Mouse (Mus musculus): ENCODE measurements around the gene Gm20219. TPM values are rescaled to one million over a fixed set of nuclear protein-coding genes. Genes with fewer than 3 reads are reported as not detected.

Gm20219 gene
- polyA plus RNA-seq, 1 experiment from 2014 or later = 0.80 TPM

DNA sequence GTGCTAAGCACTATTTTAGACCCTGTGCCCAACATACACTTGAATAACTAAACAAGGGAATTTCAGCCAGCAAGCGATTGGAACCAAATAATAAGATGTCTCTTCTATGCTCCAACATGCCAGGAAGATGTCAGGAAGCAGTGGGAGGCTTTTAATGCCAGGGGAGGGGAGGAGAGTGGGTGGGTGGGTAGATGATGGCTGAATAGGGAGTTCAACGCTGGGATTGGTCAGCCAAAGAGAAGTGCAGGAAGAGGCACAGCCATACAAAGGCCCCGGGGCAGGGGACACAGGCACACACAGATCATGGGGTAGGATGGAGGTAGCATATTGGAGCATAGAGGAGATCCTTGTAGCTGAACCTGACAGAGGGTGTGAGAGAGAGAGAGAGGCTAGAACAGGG, 17.3 kb downstream of the Gm20219 start:
- Histone ChIP-seq H3K4me1 (peaks cover 47% of the 10 kb centered on the region), H3K4me3 (no peak overlapping the region), H3K9me3 (replicated peaks) (no peaks in the 10 kb centered on the region), H3K36me3 (no peaks in the 10 kb centered on the region), H3K27me3 (ENCODE audit: low read depth, poor library complexity, severe bottlenecking) (peaks cover 8% of the 10 kb centered on the region), H3K27ac (replicated peaks) (no peak overlapping the region)
- DNase-seq (ENCODE audit: low spot score) = no peak
- WGBS = 70% methylated on average over 3 of the region's 3 CpGs

DNA sequence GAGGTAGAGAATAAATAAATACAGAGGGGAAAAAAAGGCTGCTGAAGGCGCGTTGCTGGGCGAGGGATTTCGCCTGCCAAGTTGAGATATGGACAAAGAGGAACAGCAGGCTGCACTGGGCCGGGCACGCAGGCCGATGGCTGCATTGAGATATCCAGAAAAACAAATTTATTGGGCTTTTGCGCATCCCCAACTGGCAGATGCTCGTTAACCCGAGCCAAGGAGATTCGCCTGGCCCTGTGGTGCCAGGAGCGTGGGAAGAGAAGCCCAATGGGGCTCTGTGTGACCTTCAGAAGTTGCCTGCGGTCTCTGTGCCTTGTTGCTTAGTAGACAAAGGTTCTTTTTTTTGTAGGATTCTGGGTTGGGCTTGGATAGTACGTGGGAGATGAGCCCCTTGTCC, 18.0 kb downstream of the Gm20219 start:
- H3K27ac ChIP-seq (replicated peaks) = peak overlapping the region; percentile 72

DNA sequence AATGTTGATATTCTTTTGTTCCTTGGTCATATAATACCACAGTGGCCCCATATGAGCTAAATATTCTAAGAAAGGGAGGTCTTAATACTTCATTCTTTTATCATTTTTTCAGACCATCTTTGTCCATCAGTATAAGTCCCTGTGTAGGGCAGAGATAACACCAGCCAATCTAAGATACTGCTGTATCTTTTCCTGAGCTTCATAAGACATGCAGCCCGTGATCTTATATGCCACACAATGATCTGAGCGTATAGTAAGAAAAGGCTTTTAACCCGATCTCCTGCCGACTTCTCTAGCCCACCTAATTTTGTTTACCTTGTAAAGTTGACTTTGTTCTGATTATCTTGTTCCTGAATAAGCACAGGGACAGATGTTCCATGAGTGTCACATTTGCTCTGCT, 29.2 kb downstream of the Gm20219 start:
- no peaks in the 10 kb centered on the region for H3K4me1 ChIP-seq
- no peaks in the 10 kb centered on the region for H3K36me3 ChIP-seq
- no peaks in the 10 kb centered on the region for H3K9me3 ChIP-seq (replicated peaks)
- H3K27ac ChIP-seq (replicated peaks) = no peak overlapping the region
- 81% methylated on average over 4 of the region's 4 CpGs for WGBS
- H3K27me3 ChIP-seq (ENCODE audit: low read depth, poor library complexity, severe bottlenecking) = no peaks in the 10 kb centered on the region
- no peak overlapping the region for H3K4me3 ChIP-seq
- DNase-seq (ENCODE audit: low spot score) = no peak

More for the DNA sequence above, 18.0 kb downstream of the Gm20219 start:
- Histone ChIP-seq H3K4me3 (no peak overlapping the region), H3K4me1 (peaks cover 47% of the 10 kb centered on the region), H3K9me3 (replicated peaks) (no peaks in the 10 kb centered on the region), H3K27me3 (ENCODE audit: low read depth, poor library complexity, severe bottlenecking) (peaks cover 7% of the 10 kb centered on the region), H3K36me3 (no peaks in the 10 kb centered on the region)
- 67% methylated on average over 14 of the region's 14 CpGs for WGBS
- DNase-seq (ENCODE audit: low spot score) = no peak

DNA sequence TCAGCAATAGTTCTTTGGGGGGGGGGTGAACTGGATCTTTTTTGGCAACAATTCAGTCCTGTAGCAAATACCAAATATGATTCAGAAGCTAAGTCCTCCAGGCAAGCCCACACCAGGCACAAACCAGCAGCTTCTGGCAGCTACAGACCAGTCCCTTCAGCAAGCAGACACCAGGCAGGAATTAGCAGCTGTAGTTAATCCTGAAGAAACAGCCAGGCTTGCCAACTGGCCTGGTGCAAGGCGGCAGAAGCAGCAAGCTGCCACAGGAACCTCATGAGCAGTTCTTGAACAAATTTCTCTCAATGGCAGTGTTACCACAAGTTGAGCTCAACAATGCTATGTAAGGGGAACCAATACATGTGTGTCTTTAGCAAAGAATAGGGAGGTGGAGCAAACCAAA, 31.4 kb downstream of the Gm20219 start:
- H3K36me3 ChIP-seq = no peaks in the 10 kb centered on the region
- 44% methylated on average over 1 of the region's 1 CpGs for WGBS
- no peak for DNase-seq (ENCODE audit: low spot score)
- no peaks in the 10 kb centered on the region for H3K9me3 ChIP-seq (replicated peaks)
- no peaks in the 10 kb centered on the region for H3K4me1 ChIP-seq
- H3K27me3 ChIP-seq (ENCODE audit: low read depth, poor library complexity, severe bottlenecking) = no peaks in the 10 kb centered on the region
- no peak overlapping the region for H3K4me3 ChIP-seq
- no peak overlapping the region for H3K27ac ChIP-seq (replicated peaks)

DNA sequence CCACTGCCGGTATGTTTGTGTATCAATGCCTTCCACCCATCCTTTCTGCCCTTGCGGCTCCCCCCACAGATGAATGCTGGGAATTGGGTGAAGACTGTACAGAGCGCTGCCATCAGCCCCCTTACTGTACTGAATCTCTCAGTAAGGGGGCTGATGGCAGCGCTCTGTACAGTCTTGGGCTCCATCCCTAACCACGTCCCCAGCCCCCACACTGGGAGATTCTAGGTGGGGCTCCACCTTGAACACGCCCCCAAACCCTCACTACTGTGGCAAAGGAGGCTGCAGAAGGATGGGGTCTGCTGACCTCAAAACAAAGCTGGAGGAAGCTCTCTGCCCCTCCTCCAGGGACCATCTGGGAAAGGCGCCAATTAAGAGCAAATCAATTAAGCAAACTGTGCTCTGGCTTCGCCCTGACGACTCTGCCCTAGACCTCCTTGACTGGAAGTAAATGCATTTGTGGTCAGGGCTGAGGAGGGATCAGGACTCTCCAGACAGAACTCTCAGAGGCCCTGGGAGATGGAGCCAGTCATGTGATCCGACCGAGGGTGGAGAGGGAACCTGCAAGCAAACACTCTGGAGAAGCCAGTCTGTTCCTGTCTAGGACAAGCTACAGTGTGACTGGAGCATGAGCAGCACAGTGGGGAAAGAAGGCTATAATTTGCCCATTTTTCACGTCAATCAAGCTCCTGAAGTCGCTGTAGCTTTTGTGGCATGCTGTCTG, 38.3 kb downstream of the Gm20219 start:
- Histone ChIP-seq H3K36me3 (no peaks in the 10 kb centered on the region), H3K4me1 (peaks cover 28% of the 10 kb centered on the region), H3K27ac (replicated peaks) (peak overlapping the region; percentile 52; the same call in 1 of the 2 replicates), H3K4me3 (no peak overlapping the region), H3K9me3 (replicated peaks) (peaks cover 13% of the 10 kb centered on the region), H3K27me3 (ENCODE audit: low read depth, poor library complexity, severe bottlenecking) (peaks cover 56% of the 10 kb centered on the region)
- WGBS = 18% methylated on average over 13 of the region's 13 CpGs
- DNase-seq (ENCODE audit: low spot score) = no peak

DNA sequence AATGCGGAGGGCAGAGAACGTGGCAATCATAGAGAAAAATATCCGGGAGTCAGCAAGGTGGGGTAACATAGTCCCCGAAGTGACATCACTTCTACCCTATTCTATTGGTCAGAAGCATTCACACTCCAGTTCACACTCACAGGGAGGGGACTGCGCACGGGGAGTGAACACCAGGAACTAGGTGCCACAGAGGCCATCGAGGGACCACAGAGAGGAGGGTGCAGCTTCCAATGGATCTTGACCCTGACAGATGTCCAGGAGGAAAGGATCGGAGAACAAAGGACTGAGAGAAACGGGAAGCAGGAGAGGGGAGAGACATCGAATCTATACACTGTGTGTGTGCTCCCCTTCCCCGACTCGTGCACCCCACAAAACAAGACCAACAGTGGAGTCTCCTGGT, 39.3 kb downstream of the Gm20219 start:
- DNase-seq (ENCODE audit: low spot score) = no peak
- peaks cover 37% of the 10 kb centered on the region for H3K4me1 ChIP-seq
- 61% methylated on average over 12 of the region's 12 CpGs for WGBS
- no peak overlapping the region for H3K4me3 ChIP-seq
- no peaks in the 10 kb centered on the region for H3K36me3 ChIP-seq
- H3K9me3 ChIP-seq (replicated peaks) = peaks cover 13% of the 10 kb centered on the region
- peak overlapping the region; percentile 52; the same call in 1 of the 2 replicates for H3K27ac ChIP-seq (replicated peaks)
- H3K27me3 ChIP-seq (ENCODE audit: low read depth, poor library complexity, severe bottlenecking) = peaks cover 65% of the 10 kb centered on the region

DNA sequence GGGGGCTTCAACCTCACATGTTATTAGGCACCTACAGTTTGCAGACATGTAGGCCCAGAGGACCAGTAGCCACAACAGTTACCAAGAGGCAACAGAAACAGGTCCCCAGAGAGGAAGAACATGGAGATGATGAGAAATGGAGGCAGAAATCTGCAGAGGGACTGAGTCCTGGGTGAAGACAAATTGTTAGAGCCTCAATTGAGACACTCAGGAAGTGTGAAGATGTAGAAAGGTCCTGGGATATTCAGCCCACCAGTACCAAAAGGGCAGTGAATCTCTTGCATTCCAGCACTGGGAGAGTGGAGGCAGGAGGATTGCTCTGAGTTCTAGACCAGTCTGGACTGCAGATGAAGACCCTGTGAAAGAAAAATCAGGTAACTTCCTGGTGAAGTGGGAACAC, 39.9 kb downstream of the Gm20219 start:
- Histone ChIP-seq H3K27me3 (ENCODE audit: low read depth, poor library complexity, severe bottlenecking) (peaks cover 71% of the 10 kb centered on the region), H3K4me3 (no peak overlapping the region), H3K9me3 (replicated peaks) (peaks cover 13% of the 10 kb centered on the region), H3K36me3 (no peaks in the 10 kb centered on the region), H3K27ac (replicated peaks) (no peak overlapping the region), H3K4me1 (peaks cover 43% of the 10 kb centered on the region)
- DNase-seq (ENCODE audit: low spot score) = no peak

DNA sequence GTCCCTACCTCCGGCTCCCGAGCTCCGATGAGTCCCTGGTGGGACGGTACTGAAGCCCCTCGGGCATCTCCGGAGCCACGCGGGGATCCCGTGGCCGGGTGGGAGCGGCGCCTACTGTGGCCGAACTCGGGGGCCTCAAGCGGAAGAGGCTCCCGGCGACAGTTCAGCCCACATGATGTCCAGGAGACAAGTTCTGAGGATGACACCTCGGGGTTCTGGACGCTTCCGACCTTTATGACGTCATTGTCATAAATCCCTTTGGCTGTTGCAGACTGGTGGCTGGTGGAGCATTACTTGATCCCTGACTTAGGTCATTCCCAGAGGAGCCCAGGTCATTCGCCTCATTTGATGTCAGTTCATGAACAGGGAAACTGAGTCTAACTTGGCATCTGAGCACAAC, 41.9 kb downstream of the Gm20219 start, which contains the start of gene Znrf4:
Gene Znrf4, minus strand, starts transcription at position 122 of the 400 bp plus-strand sequence.
- WGBS = 66% methylated on average over 22 of the region's 22 CpGs
- H3K27ac ChIP-seq (replicated peaks) = peak within 1 kb of the TSS; percentile 49
- peaks cover 84% of the 10 kb centered on the region for H3K27me3 ChIP-seq (ENCODE audit: low read depth, poor library complexity, severe bottlenecking)
- peaks cover 61% of the 10 kb centered on the region for H3K4me1 ChIP-seq
- H3K4me3 ChIP-seq = peak within 1 kb of the TSS; percentile 42
- no peaks in the 10 kb centered on the region for H3K36me3 ChIP-seq
- H3K9me3 ChIP-seq (replicated peaks) = peaks cover 13% of the 10 kb centered on the region
- DNase-seq (ENCODE audit: low spot score) = no peak

DNA sequence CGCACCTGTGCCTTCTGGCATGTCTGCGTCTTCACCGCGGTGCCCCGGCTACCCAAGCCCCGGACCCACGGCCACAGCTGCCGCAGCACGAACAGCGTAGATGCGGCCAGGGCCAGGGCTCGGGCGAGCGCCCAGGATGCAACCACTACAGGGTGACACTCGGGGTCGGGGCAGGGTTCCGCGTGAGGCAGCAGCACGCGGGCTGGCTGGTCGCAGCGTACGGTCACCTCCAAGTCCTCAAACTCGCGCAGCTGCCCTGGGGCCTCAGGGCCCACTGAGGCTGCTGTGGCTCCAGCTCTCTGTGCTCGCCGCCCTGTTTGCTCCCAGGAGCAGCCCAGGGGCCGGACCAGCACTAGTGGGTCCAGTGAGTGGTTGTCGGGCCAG, 42.5 kb downstream of the Gm20219 start:
- Histone ChIP-seq H3K27ac (replicated peaks) (peak overlapping the region; percentile 49; the same call in 1 of the 2 replicates), H3K9me3 (replicated peaks) (peaks cover 13% of the 10 kb centered on the region), H3K36me3 (no peaks in the 10 kb centered on the region), H3K27me3 (ENCODE audit: low read depth, poor library complexity, severe bottlenecking) (peaks cover 84% of the 10 kb centered on the region), H3K4me3 (peak overlapping the region; percentile 42), H3K4me1 (peaks cover 68% of the 10 kb centered on the region)
- whole genome bisulfite sequencing = 20% methylated on average over 29 of the region's 29 CpGs
- DNase-seq (ENCODE audit: low spot score) = no peak

DNA sequence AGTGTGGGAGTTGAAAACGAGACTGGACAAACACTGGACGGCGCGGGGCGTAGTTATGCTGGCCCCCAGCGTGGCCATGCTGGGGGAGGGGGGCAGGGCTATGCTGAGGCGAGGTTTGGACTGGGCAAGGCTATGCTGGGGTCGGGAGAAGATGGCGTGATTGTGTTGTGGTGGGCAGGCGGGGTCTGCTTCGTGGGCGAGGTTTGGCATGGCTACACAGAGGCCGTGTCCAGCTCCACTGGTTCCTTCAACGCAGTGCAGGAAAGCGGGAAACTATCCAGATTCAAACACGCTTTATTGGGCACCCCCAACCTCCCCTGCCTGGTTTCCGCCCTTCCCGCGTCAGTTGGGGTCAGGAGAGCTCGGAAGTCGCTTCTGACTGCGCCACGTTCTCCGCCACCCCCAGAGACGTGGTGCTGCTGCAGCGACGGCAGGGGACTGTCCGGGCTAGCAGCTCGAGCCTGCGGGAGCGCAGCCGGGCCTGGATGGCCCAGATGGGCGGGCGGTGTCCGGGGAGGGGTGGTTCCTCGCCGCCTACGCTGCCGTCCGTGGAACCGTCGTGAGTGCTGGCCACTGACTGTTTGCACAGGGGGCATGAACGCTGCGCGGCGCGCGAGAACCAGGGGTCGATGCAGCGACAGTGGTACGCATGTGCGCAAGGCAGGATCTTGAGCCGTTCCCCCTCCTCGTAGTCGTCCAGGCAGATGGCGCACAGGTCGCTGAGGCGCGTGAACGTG, 43.0 kb downstream of the Gm20219 start:
- H3K4me3 ChIP-seq = peak overlapping the region; percentile 42
- WGBS = 10% methylated on average over 60 of the region's 60 CpGs
- H3K27me3 ChIP-seq (ENCODE audit: low read depth, poor library complexity, severe bottlenecking) = peaks cover 87% of the 10 kb centered on the region
- H3K9me3 ChIP-seq (replicated peaks) = peaks cover 13% of the 10 kb centered on the region
- H3K27ac ChIP-seq (replicated peaks) = peak overlapping the region; percentile 49
- no peaks in the 10 kb centered on the region for H3K36me3 ChIP-seq
- H3K4me1 ChIP-seq = peaks cover 70% of the 10 kb centered on the region
- DNase-seq (ENCODE audit: low spot score) = peak; percentile 41

DNA sequence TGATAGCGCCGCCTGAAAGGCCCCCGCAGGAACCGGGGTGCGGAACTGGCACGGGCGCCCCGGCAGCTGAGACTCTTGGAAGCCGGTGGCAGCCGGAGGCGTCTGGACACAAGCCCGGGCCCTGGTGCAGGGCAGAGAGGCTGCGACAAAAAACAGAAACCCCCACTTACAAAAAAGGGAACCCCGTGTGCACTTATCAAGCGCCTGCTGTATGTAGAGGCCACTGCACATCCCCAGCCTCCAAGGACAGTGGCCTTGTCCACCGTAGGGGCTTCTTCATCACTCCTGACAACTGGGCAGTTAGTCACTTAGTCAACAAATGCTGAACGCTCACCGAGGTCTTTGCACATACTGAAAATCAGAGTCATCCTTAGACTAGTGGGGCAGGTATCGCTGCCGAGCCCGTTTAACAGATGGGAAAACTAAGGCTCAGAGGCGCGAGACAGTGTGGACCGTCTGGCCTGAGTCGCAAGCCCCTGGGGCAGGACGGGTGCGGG, 43.7 kb downstream of the Gm20219 start:
- H3K27me3 ChIP-seq (ENCODE audit: low read depth, poor library complexity, severe bottlenecking) = peaks cover 85% of the 10 kb centered on the region
- DNase-seq (ENCODE audit: low spot score) = no peak
- peak overlapping the region; percentile 60 for H3K27ac ChIP-seq (replicated peaks)
- H3K4me1 ChIP-seq = peaks cover 64% of the 10 kb centered on the region
- H3K36me3 ChIP-seq = no peaks in the 10 kb centered on the region
- peaks cover 13% of the 10 kb centered on the region for H3K9me3 ChIP-seq (replicated peaks)
- 28% methylated on average over 27 of the region's 27 CpGs for WGBS
- peak overlapping the region; percentile 42; the same call in 1 of the 2 replicates for H3K4me3 ChIP-seq

DNA sequence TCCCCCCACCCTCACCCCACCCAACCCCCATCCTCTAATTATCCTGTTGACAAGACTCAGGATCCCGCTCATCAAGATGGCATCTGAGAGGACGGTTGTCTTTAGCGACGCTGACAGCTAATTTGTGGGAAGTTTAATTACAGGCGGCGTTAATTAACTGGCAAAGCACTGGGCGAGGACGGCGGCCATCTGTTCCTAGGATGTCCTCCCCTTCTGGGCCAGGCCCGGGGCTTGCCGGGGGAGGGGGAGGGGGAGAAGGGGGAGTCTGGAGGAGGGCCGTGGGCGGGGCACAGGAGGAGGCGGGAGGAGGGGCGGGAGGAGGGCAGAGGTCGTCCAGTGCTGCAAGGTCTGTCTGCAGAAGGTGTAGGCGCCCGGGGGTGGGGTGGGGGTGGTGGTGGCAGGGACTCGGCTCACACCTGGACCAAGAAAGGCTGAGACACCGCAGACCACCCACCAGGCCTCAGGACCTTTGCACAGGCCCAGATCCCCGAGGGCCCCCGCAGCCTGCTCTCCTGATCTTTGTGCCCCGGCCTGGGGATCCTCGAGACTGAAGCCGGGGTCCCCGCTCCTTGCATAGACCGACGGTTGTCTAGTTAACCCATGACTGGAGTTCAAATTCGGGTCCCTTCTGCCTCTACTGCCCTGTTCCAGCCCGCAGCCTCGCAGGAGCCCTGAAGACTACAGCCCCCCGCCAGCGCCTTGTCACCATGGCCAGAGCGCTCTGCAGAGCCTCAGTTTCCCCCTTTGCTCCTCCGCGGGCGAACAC, 44.3 kb downstream of the Gm20219 start:
- DNase-seq (ENCODE audit: low spot score) = peak; percentile 77
- Histone ChIP-seq H3K9me3 (replicated peaks) (peaks cover 13% of the 10 kb centered on the region), H3K4me1 (peaks cover 58% of the 10 kb centered on the region), H3K27ac (replicated peaks) (peak overlapping the region; percentile 60), H3K36me3 (no peaks in the 10 kb centered on the region), H3K27me3 (ENCODE audit: low read depth, poor library complexity, severe bottlenecking) (peaks cover 78% of the 10 kb centered on the region), H3K4me3 (peak overlapping the region; percentile 35)
- 4% methylated on average over 34 of the region's 37 CpGs for WGBS

All from midbrain, embryonic 10.5 days (tissue).